Mouse (Mus musculus): Measurements from ENCODE around the gene Mapkapk3. TPM values are rescaled to one million over a fixed set of nuclear protein-coding genes. Genes with fewer than 3 reads are reported as not detected.
A peak's percentile ranks its signal among the peaks of the same experiment; 100 is the strongest.

Gene Mapkapk3
- polyA plus RNA-seq, 1 experiment from 2014 or later = 24.2 TPM

- Histone ChIP-seq H3K27ac (no peak overlapping the region), H3K9ac (no peak overlapping the region), H3K36me3 (peaks cover 7% of the 10 kb centered on the region; the same call in 1 of the 2 replicates), H3K4me3 (no peak overlapping the region), H3K9me3 (no peaks in the 10 kb centered on the region), H3K27me3 (no peaks in the 10 kb centered on the region), H3K4me1 (peaks cover 11% of the 10 kb centered on the region; the same call in 1 of the 2 replicates), H3K4me2 (no peak overlapping the region)
- WGBS = 69% methylated on average over 4 of the region's 4 CpGs
- no peak for ATAC-seq (ENCODE audit: insufficient number of reproducible peaks, low FRiP score, low TSS enrichment, low read depth)
Measured at GRCm38 (mm10) chr9:107324799-107325561, 35.3 kb upstream of the Mapkapk3 start.

GRCm38 (mm10) chr9:107323558-107323957 lies 33.9 kb upstream of the Mapkapk3 start:
- ATAC-seq (ENCODE audit: insufficient number of reproducible peaks, low FRiP score, low TSS enrichment, low read depth) = no peak
- Histone ChIP-seq H3K27ac (no peak overlapping the region), H3K4me3 (no peak overlapping the region), H3K9ac (no peak overlapping the region), H3K36me3 (peaks cover 7% of the 10 kb centered on the region; the same call in 1 of the 2 replicates), H3K4me2 (no peak overlapping the region), H3K9me3 (no peaks in the 10 kb centered on the region), H3K4me1 (peaks cover 11% of the 10 kb centered on the region; the same call in 1 of the 2 replicates), H3K27me3 (no peaks in the 10 kb centered on the region)
- 39% methylated on average over 6 of the region's 6 CpGs for WGBS

GRCm38 (mm10) chr9:107322461-107323050 lies 32.9 kb upstream of the Mapkapk3 start:
- Histone ChIP-seq H3K9ac (no peak overlapping the region), H3K4me3 (no peak overlapping the region), H3K36me3 (no peaks in the 10 kb centered on the region), H3K27me3 (no peaks in the 10 kb centered on the region), H3K9me3 (no peaks in the 10 kb centered on the region), H3K4me1 (peaks cover 11% of the 10 kb centered on the region; the same call in 1 of the 2 replicates), H3K4me2 (no peak overlapping the region), H3K27ac (no peak overlapping the region)
- no peak for ATAC-seq (ENCODE audit: insufficient number of reproducible peaks, low FRiP score, low TSS enrichment, low read depth)
- WGBS = 74% methylated on average over 8 of the region's 8 CpGs

- H3K4me1 ChIP-seq = peaks cover 16% of the 10 kb centered on the region
- H3K36me3 ChIP-seq = no peaks in the 10 kb centered on the region
- 0 out of 2 replicates have a peak, but pooled peaks have one; percentile 25 for ATAC-seq (ENCODE audit: insufficient number of reproducible peaks, low FRiP score, low TSS enrichment, low read depth)
- no peak overlapping the region for H3K4me2 ChIP-seq
- H3K4me3 ChIP-seq = no peak overlapping the region
- H3K27me3 ChIP-seq = no peaks in the 10 kb centered on the region
- WGBS = 51% methylated on average over 2 of the region's 2 CpGs
- H3K27ac ChIP-seq = 0 out of 2 replicates have a peak overlapping the region, but pooled peaks have one; percentile 3
- H3K9ac ChIP-seq = no peak overlapping the region
- H3K9me3 ChIP-seq = no peaks in the 10 kb centered on the region
Measured at GRCm38 (mm10) chr9:107315791-107316190, 26.1 kb upstream of the Mapkapk3 start.

GRCm38 (mm10) chr9:107313926-107314325 lies 24.2 kb upstream of the Mapkapk3 start:
- Histone ChIP-seq H3K36me3 (no peaks in the 10 kb centered on the region), H3K4me2 (no peak overlapping the region), H3K27me3 (no peaks in the 10 kb centered on the region), H3K4me1 (peaks cover 16% of the 10 kb centered on the region), H3K27ac (no peak overlapping the region), H3K4me3 (no peak overlapping the region), H3K9ac (no peak overlapping the region), H3K9me3 (no peaks in the 10 kb centered on the region)
- WGBS = 73% methylated on average over 3 of the region's 3 CpGs
- ATAC-seq (ENCODE audit: insufficient number of reproducible peaks, low FRiP score, low TSS enrichment, low read depth) = no peak

- 56% methylated on average over 10 of the region's 10 CpGs for WGBS
- ATAC-seq (ENCODE audit: insufficient number of reproducible peaks, low FRiP score, low TSS enrichment, low read depth) = no peak
- H3K36me3 ChIP-seq = no peaks in the 10 kb centered on the region
- no peak overlapping the region for H3K27ac ChIP-seq
- no peak overlapping the region for H3K9ac ChIP-seq
- H3K27me3 ChIP-seq = no peaks in the 10 kb centered on the region
- H3K4me1 ChIP-seq = peaks cover 20% of the 10 kb centered on the region
- no peak overlapping the region for H3K4me2 ChIP-seq
- no peak overlapping the region for H3K4me3 ChIP-seq
- no peaks in the 10 kb centered on the region for H3K9me3 ChIP-seq
Measured at GRCm38 (mm10) chr9:107312811-107313584, 23.3 kb upstream of the Mapkapk3 start.

GRCm38 (mm10) chr9:107309600-107309999 lies 19.9 kb upstream of the Mapkapk3 start:
- 64% methylated on average over 5 of the region's 5 CpGs for WGBS
- Histone ChIP-seq H3K27me3 (no peaks in the 10 kb centered on the region), H3K27ac (no peak overlapping the region), H3K4me2 (no peak overlapping the region), H3K4me1 (peaks cover 29% of the 10 kb centered on the region), H3K36me3 (no peaks in the 10 kb centered on the region), H3K9ac (no peak overlapping the region), H3K9me3 (no peaks in the 10 kb centered on the region), H3K4me3 (no peak overlapping the region)
- ATAC-seq (ENCODE audit: insufficient number of reproducible peaks, low FRiP score, low TSS enrichment, low read depth) = no peak

- peaks cover 29% of the 10 kb centered on the region for H3K4me1 ChIP-seq
- WGBS = 65% methylated on average over 9 of the region's 9 CpGs
- H3K4me3 ChIP-seq = no peak overlapping the region
- no peak for ATAC-seq (ENCODE audit: insufficient number of reproducible peaks, low FRiP score, low TSS enrichment, low read depth)
- no peaks in the 10 kb centered on the region for H3K9me3 ChIP-seq
- no peak overlapping the region for H3K4me2 ChIP-seq
- no peak overlapping the region for H3K9ac ChIP-seq
- no peaks in the 10 kb centered on the region for H3K36me3 ChIP-seq
- H3K27ac ChIP-seq = no peak overlapping the region
- no peaks in the 10 kb centered on the region for H3K27me3 ChIP-seq
Measured at GRCm38 (mm10) chr9:107309171-107309570, 19.5 kb upstream of the Mapkapk3 start.

GRCm38 (mm10) chr9:107308346-107309000 lies 18.8 kb upstream of the Mapkapk3 start:
- WGBS = 86% methylated on average over 9 of the region's 9 CpGs
- ATAC-seq (ENCODE audit: insufficient number of reproducible peaks, low FRiP score, low TSS enrichment, low read depth) = no peak
- no peak overlapping the region for H3K9ac ChIP-seq
- H3K27me3 ChIP-seq = no peaks in the 10 kb centered on the region
- H3K36me3 ChIP-seq = no peaks in the 10 kb centered on the region
- peaks cover 29% of the 10 kb centered on the region for H3K4me1 ChIP-seq
- H3K4me3 ChIP-seq = no peak overlapping the region
- H3K9me3 ChIP-seq = no peaks in the 10 kb centered on the region
- 0 out of 2 replicates have a peak overlapping the region, but pooled peaks have one; percentile 3 for H3K27ac ChIP-seq
- no peak overlapping the region for H3K4me2 ChIP-seq

- H3K4me2 ChIP-seq = no peak overlapping the region
- H3K9ac ChIP-seq = no peak overlapping the region
- no peaks in the 10 kb centered on the region for H3K27me3 ChIP-seq
- peak overlapping the region; percentile 3; the same call in 1 of the 2 replicates for H3K27ac ChIP-seq
- H3K36me3 ChIP-seq = no peaks in the 10 kb centered on the region
- WGBS = 43% methylated on average over 12 of the region's 12 CpGs
- no peaks in the 10 kb centered on the region for H3K9me3 ChIP-seq
- ATAC-seq (ENCODE audit: insufficient number of reproducible peaks, low FRiP score, low TSS enrichment, low read depth) = no peak
- peaks cover 26% of the 10 kb centered on the region for H3K4me1 ChIP-seq
- H3K4me3 ChIP-seq = no peak overlapping the region
Measured at GRCm38 (mm10) chr9:107307886-107308285, 18.2 kb upstream of the Mapkapk3 start.

- Histone ChIP-seq H3K4me2 (no peak overlapping the region), H3K36me3 (peaks cover 2% of the 10 kb centered on the region; the same call in 1 of the 2 replicates), H3K4me3 (no peak overlapping the region), H3K4me1 (peaks cover 21% of the 10 kb centered on the region), H3K27me3 (no peaks in the 10 kb centered on the region), H3K9ac (no peak overlapping the region), H3K27ac (no peak overlapping the region; the same call in 1 of the 2 replicates), H3K9me3 (no peaks in the 10 kb centered on the region)
- no peak for ATAC-seq (ENCODE audit: insufficient number of reproducible peaks, low FRiP score, low TSS enrichment, low read depth)
- 90% methylated on average over 11 of the region's 11 CpGs for WGBS
Measured at GRCm38 (mm10) chr9:107307099-107307872, 17.6 kb upstream of the Mapkapk3 start.

Data from limb, embryonic 15.5 days (tissue).